ENCODE assay signal across 25 mouse cellular contexts in the genomic region with DNA sequence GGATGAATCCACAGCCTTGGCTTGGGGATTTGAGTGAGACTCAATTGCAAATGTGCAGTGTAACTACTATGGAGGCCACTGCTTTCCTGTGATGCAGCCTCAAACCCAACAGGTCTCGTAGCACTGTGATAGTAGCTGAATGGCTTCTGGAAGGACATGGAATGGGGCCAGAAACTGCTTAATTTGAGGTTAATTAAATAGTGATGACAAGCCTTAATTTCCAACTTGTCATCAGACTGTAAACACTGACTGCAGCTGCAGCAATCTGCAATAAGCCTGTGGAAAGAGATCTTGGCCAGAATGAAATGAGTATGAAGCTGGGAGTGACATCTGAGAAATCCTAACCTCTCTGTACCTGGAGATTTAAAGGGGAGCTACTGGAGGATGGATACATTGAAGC.
DNase-seq lines count a peak whose midpoint lies in the region; ATAC-seq and TF ChIP-seq lines count a peak whose summit lies in the region.
"Had no signal": no experiment of that assay in that cellular context is flagged by ENCODE, and none has a peak within 500 bp of the region (broad histone marks: within the 10 kb centered on the region; RNA-seq: fewer than 3 reads in every experiment).

No protein-coding gene starts in this region.

- peak; percentile 48; the same call in 1 of the 2 replicates for ATAC-seq in forebrain, embryonic 13.5 days
- no peak for ATAC-seq in forebrain, embryonic 11.5 days (replicated peaks; ENCODE audit: low FRiP score)
- ATAC-seq in hindbrain, postnatal 0 days, result no peak
- ATAC-seq in hindbrain, embryonic 16.5 days, result no peak
- ATAC-seq in forebrain, postnatal 0 days, result peak; percentile 42
- ATAC-seq in liver, embryonic 12.5 days, result no peak
- ATAC-seq: intestine, embryonic 15.5 days; Patski had no signal

- no peak overlapping the region for H3K27ac ChIP-seq in forebrain, embryonic 13.5 days
- no peak overlapping the region for H3K27ac ChIP-seq in forebrain, embryonic 11.5 days (ENCODE audit: low read depth, low read length)
- H3K27ac ChIP-seq in hindbrain, postnatal 0 days, result no peak overlapping the region
- H3K27ac ChIP-seq in hindbrain, embryonic 16.5 days (ENCODE audit: low read depth, low read length), result no peak overlapping the region
- no peak overlapping the region for H3K27ac ChIP-seq in forebrain, postnatal 0 days (ENCODE audit: low read depth, low read length)
- H3K27ac ChIP-seq in liver, embryonic 12.5 days, result no peak overlapping the region
- H3K27ac ChIP-seq: embryonic facial prominence, embryonic 12.5 days; embryonic facial prominence, embryonic 15.5 days; heart, adult 2 months; heart, embryonic 10.5 days; heart, embryonic 13.5 days; hindbrain, embryonic 14.5 days; intestine, embryonic 15.5 days had no signal

- no peak overlapping the region for H3K9ac ChIP-seq in forebrain, embryonic 13.5 days
- H3K9ac ChIP-seq in forebrain, embryonic 11.5 days (ENCODE audit: low read length), result no peak overlapping the region
- H3K9ac ChIP-seq in hindbrain, postnatal 0 days (replicated peaks; ENCODE audit: low read length), result no peak overlapping the region
- H3K9ac ChIP-seq in hindbrain, embryonic 16.5 days (ENCODE audit: low read depth, low read length), result no peak overlapping the region
- no peak overlapping the region for H3K9ac ChIP-seq in forebrain, postnatal 0 days
- no peak overlapping the region for H3K9ac ChIP-seq in liver, embryonic 12.5 days
- H3K9ac ChIP-seq: embryonic facial prominence, embryonic 12.5 days; embryonic facial prominence, embryonic 15.5 days; heart, embryonic 13.5 days; hindbrain, embryonic 14.5 days; intestine, embryonic 15.5 days had no signal

- no peaks in the 10 kb centered on the region for H3K9me3 ChIP-seq in forebrain, embryonic 13.5 days (replicated peaks)
- no peaks in the 10 kb centered on the region for H3K9me3 ChIP-seq in forebrain, embryonic 11.5 days (ENCODE audit: control insufficient read depth, low read length)
- no peaks in the 10 kb centered on the region for H3K9me3 ChIP-seq in hindbrain, postnatal 0 days (ENCODE audit: low read length)
- no peaks in the 10 kb centered on the region for H3K9me3 ChIP-seq in hindbrain, embryonic 16.5 days (ENCODE audit: control insufficient read depth, low read length)
- no peaks in the 10 kb centered on the region for H3K9me3 ChIP-seq in forebrain, postnatal 0 days (ENCODE audit: low read length)
- H3K9me3 ChIP-seq in liver, embryonic 12.5 days (replicated peaks), result no peaks in the 10 kb centered on the region
- H3K9me3 ChIP-seq: embryonic facial prominence, embryonic 12.5 days; embryonic facial prominence, embryonic 15.5 days; heart, embryonic 10.5 days; heart, embryonic 13.5 days; intestine, embryonic 15.5 days had no signal

- H3K4me1 ChIP-seq in forebrain, embryonic 13.5 days, result no peaks in the 10 kb centered on the region
- H3K4me1 ChIP-seq in forebrain, embryonic 11.5 days (replicated peaks; ENCODE audit: control insufficient read depth, insufficient read depth, low read length), result no peaks in the 10 kb centered on the region
- H3K4me1 ChIP-seq in hindbrain, postnatal 0 days (ENCODE audit: insufficient read depth, low read length), result no peaks in the 10 kb centered on the region
- H3K4me1 ChIP-seq in hindbrain, embryonic 16.5 days (ENCODE audit: control insufficient read depth, insufficient read depth, low read depth, low read length), result no peaks in the 10 kb centered on the region
- no peaks in the 10 kb centered on the region for H3K4me1 ChIP-seq in forebrain, postnatal 0 days (ENCODE audit: insufficient read depth)
- H3K4me1 ChIP-seq in liver, embryonic 12.5 days, result no peaks in the 10 kb centered on the region
- H3K4me1 ChIP-seq: embryonic facial prominence, embryonic 12.5 days; embryonic facial prominence, embryonic 15.5 days; heart, embryonic 10.5 days; heart, embryonic 13.5 days; intestine, embryonic 15.5 days had no signal

- TF ChIP-seq CTCF in hindbrain, postnatal 0 days (IDR thresholded peaks at IDR 0.05; ENCODE audit: low read depth), result no peak
- no peak for TF ChIP-seq CTCF in forebrain, postnatal 0 days (IDR thresholded peaks at IDR 0.05; ENCODE audit: low read depth)

- no peaks in the 10 kb centered on the region for H3K36me3 ChIP-seq in forebrain, embryonic 13.5 days (ENCODE audit: poor library complexity, severe bottlenecking)
- H3K36me3 ChIP-seq in forebrain, embryonic 11.5 days (ENCODE audit: control insufficient read depth, insufficient read depth, low read length), result no peaks in the 10 kb centered on the region
- no peaks in the 10 kb centered on the region for H3K36me3 ChIP-seq in hindbrain, postnatal 0 days (ENCODE audit: insufficient read depth, low read length)
- no peaks in the 10 kb centered on the region for H3K36me3 ChIP-seq in hindbrain, embryonic 16.5 days (ENCODE audit: control insufficient read depth, insufficient read depth, low read length)
- no peaks in the 10 kb centered on the region for H3K36me3 ChIP-seq in forebrain, postnatal 0 days (ENCODE audit: insufficient read depth)
- no peaks in the 10 kb centered on the region for H3K36me3 ChIP-seq in liver, embryonic 12.5 days
- H3K36me3 ChIP-seq: embryonic facial prominence, embryonic 12.5 days; embryonic facial prominence, embryonic 15.5 days; heart, embryonic 10.5 days; heart, embryonic 13.5 days; intestine, embryonic 15.5 days had no signal

- WGBS in forebrain, embryonic 13.5 days, result 39% methylated on average over 1 of the region's 1 CpGs
- 71% methylated on average over 1 of the region's 1 CpGs for whole genome bisulfite sequencing in forebrain, embryonic 11.5 days
- WGBS in hindbrain, postnatal 0 days, result 58% methylated on average over 1 of the region's 1 CpGs
- 52% methylated on average over 1 of the region's 1 CpGs for WGBS in hindbrain, embryonic 16.5 days
- 37% methylated on average over 1 of the region's 1 CpGs for WGBS in forebrain, postnatal 0 days
- WGBS in liver, embryonic 12.5 days (ENCODE audit: insufficient replicate concordance), result 61% methylated on average over 1 of the region's 1 CpGs

- no peaks in the 10 kb centered on the region for H3K27me3 ChIP-seq in forebrain, embryonic 13.5 days
- no peaks in the 10 kb centered on the region for H3K27me3 ChIP-seq in forebrain, embryonic 11.5 days (ENCODE audit: control insufficient read depth, insufficient read depth, low read length)
- H3K27me3 ChIP-seq in hindbrain, postnatal 0 days (ENCODE audit: insufficient read depth, low read length), result no peaks in the 10 kb centered on the region
- H3K27me3 ChIP-seq in hindbrain, embryonic 16.5 days (replicated peaks; ENCODE audit: control insufficient read depth, insufficient read depth, low read length), result no peaks in the 10 kb centered on the region
- no peaks in the 10 kb centered on the region for H3K27me3 ChIP-seq in forebrain, postnatal 0 days (ENCODE audit: insufficient read depth, low read length)
- no peaks in the 10 kb centered on the region for H3K27me3 ChIP-seq in liver, embryonic 12.5 days (replicated peaks)
- H3K27me3 ChIP-seq: embryonic facial prominence, embryonic 12.5 days; embryonic facial prominence, embryonic 15.5 days; heart, embryonic 13.5 days; intestine, embryonic 15.5 days; Patski had no signal

- no peak for DNase-seq in forebrain, embryonic 11.5 days (ENCODE audit: low spot score)
- DNase-seq in hindbrain, postnatal 0 days (ENCODE audit: low spot score), result peak; percentile 7
- peak; percentile 48 for DNase-seq in forebrain, postnatal 0 days
- DNase-seq: adrenal gland, adult 2 months; adrenal gland, postnatal 14 days; cerebellum, adult 2 months; cerebellum, adult 9-11 months; cerebellum, postnatal 25 days; gastrocnemius, postnatal 10 days; gastrocnemius, postnatal 36 days; heart, adult 2 months; heart, postnatal 14 days; heart, postnatal 4 days; kidney, adult 11 months; kidney, adult 8-10 months had no signal

- no peak overlapping the region for H3K4me3 ChIP-seq in forebrain, embryonic 13.5 days
- H3K4me3 ChIP-seq in forebrain, embryonic 11.5 days (ENCODE audit: low read depth, low read length), result no peak overlapping the region
- H3K4me3 ChIP-seq in hindbrain, postnatal 0 days (ENCODE audit: low read length), result no peak overlapping the region
- H3K4me3 ChIP-seq in hindbrain, embryonic 16.5 days (ENCODE audit: low read length), result no peak overlapping the region
- no peak overlapping the region for H3K4me3 ChIP-seq in forebrain, postnatal 0 days (ENCODE audit: low read depth, low read length)
- no peak overlapping the region for H3K4me3 ChIP-seq in liver, embryonic 12.5 days
- H3K4me3 ChIP-seq: embryonic facial prominence, embryonic 12.5 days; embryonic facial prominence, embryonic 15.5 days; heart, adult 2 months; heart, embryonic 10.5 days; heart, embryonic 13.5 days; intestine, embryonic 15.5 days had no signal

- H3K4me2 ChIP-seq in forebrain, embryonic 13.5 days, result no peak overlapping the region
- H3K4me2 ChIP-seq in forebrain, embryonic 11.5 days (ENCODE audit: low read depth, low read length, severe bottlenecking), result no peak overlapping the region
- H3K4me2 ChIP-seq in hindbrain, postnatal 0 days (ENCODE audit: low read depth, low read length), result no peak overlapping the region
- no peak overlapping the region for H3K4me2 ChIP-seq in hindbrain, embryonic 16.5 days (ENCODE audit: low read length)
- no peak overlapping the region for H3K4me2 ChIP-seq in forebrain, postnatal 0 days (ENCODE audit: low read depth)
- no peak overlapping the region for H3K4me2 ChIP-seq in liver, embryonic 12.5 days
- H3K4me2 ChIP-seq: embryonic facial prominence, embryonic 12.5 days; embryonic facial prominence, embryonic 15.5 days; heart, embryonic 13.5 days; hindbrain, embryonic 14.5 days; intestine, embryonic 15.5 days had no signal

Comparison
In these comparisons a context has a peak if more than half of its experiments do, and no peak if none do; other contexts are left out.
1. ATAC-seq: peak in forebrain, embryonic 13.5 days (single experiment) and forebrain, postnatal 0 days (single experiment); none in forebrain, embryonic 11.5 days (single experiment), hindbrain, postnatal 0 days (single experiment), hindbrain, embryonic 16.5 days (single experiment) and liver, embryonic 12.5 days (single experiment).